Mouse (Mus musculus): Measurements from ENCODE around the gene Tyms.
A peak's percentile ranks its signal among the peaks of the same experiment; 100 is the strongest.
"Not testable (repeated sequence)": the region's sequence is repeated elsewhere in the genome, so short reads cannot be mapped to it uniquely, and the experiment has no call there.

The Tyms gene

DNA sequence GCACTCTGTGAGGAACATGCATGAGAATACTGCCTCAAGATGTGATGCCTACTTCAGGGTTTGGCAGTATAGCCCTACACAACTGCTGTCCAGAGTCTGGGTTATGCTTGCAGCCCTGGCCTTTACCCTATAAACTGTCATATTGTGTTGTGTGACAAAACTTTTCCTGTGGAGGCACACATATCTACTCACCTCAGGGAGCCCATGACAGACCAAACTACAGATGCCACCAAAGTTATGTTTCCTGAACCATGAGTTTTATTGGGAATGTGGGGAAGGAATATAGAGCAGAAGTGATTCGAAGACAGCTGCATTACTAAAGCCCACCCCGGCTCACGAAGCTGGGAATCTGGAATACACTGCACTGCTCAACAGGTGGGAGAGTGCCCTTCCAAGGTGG, 29.9 kb upstream of the Tyms start:
- DNase-seq (ENCODE audit: low spot score in 2 of 2): no peak

GRCm38 (mm10) chr5:30098260-30098659, 24.8 kb upstream of the Tyms start:
- peak in 1 of 2 experiments; percentile 3 for DNase-seq (ENCODE audit: low spot score in 2 of 2)

DNA sequence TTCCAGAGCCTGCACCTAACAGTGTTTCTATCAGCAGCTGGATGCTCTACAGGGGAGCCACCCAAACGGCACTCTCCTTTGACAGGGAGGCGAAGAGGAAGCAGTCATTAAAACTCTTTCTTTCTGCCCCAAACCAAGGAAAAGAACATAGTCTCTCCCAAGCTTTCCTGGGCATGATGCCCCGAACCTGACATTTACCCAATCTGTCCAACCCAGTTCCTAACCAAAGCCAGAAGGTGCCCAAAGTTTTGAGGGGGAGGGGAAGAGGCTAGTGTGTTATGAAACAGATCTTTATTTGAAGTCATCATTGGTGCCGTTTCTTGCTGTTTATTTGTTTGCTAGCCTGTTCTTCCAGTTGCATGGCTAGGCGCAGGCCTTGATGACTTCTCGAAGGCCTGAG, 22.3 kb upstream of the Tyms start:
- no peak for DNase-seq (ENCODE audit: low spot score in 2 of 2)

DNA sequence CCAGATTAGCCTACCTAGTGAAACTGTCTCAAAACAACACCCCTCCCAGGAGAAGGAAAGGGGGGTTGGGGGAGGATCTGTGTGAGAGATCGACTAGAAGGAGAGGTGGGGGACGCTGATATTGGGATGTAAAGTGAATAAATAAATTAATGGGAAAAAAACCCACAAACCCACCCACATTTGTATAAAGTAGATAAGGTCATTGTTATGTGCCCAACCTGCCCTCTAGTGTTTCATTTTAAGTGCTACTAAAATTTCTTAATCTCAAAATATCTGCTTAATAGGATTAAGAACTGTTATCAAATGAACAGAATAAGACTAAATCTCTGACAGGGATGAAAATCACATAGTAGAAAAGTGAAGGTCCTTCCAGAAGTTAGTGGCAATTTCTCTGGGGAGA, 21.0 kb upstream of the Tyms start:
- DNase-seq (ENCODE audit: low spot score in 2 of 2): no peak

GRCm38 (mm10) chr5:30092701-30093100, 19.3 kb upstream of the Tyms start:
- DNase-seq (ENCODE audit: low spot score in 2 of 2): peak in 1 of 2 experiments; percentile 5

DNA sequence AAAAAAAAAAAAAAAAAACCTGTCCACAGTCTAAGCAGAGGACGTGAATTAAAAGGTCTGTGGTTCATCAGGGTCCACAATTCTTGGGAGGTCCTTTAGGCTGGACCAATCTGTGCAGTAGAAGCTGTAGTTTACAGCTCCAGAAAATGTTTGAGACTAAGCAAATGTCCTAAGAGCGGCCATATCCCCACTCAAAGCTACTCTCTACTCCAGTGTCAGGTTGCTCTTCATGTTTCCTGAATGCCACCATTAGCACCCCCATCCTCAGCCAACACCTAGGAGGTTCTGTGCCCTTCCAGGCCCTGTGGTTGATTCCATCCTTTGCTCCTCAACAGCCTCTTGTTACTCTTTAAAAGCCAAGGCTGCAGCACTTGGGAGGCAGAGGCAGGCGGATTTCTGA, 1.0 kb downstream of the Tyms start:
- DNase-seq (ENCODE audit: low spot score in 2 of 2): no peak

DNA sequence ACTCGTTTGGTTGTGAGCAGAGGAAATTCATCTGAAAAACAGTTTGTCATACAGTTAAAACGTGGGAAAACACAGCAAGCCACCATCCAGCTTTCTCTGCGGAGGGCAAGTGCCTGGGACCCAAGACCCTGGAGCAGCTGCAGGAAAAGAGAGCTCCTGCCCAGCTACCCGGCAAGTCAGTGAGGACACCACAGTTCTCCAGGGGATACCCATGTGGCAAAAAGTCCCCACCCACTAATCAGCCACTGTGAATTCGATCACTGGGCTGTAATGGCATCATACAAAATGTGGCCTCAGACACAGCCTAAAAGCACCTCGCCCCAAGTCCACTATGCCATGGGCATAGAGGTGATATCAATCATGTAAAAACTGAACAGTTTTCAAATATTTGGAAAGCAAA, 1.7 kb downstream of the Tyms start:
- no peak for DNase-seq (ENCODE audit: low spot score in 2 of 2)

DNA sequence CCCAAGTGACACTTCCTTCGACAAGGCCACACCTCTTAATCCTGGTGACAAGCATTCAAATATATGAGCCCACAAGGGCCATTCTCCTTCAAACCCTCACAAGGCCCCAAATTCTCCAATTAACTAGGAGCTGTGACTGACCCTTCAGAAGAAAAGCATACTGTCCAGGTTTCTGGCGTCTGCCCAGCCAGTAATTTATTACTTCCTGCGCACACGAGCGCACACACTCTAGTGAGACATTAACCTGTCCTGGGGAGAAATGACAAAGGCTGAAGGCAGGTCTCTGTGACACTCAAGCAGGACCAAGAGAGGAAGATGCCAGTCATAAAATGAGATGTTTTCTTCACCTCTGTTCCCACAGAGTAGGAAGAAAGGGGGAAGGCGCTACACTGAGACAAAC, 5.7 kb downstream of the Tyms start:
- no peak for DNase-seq (ENCODE audit: low spot score in 2 of 2)

DNA sequence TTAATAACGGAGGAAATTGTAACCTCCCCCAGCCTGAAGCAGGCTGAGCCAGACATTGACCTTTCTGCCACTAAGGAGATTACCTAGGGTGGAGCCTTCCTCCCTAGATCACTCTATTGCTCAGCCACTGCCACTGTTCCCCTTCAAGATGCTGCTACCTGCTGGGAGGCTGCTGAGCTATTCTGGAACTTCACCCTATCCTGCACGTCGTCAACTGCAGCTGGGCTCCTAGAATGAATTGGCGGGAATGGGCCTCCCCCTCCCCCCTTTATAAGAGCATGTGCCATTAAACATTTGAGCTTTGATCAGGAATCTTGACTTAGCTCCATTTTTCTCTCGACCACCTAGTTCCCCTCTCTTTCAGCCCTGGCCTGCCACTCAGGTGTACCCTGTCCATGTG, 13.8 kb downstream of the Tyms start:
- not testable (repeated sequence) for DNase-seq (ENCODE audit: low spot score in 2 of 2)

GRCm38 (mm10) chr5:30058216-30058731, 15.1 kb downstream of the Tyms start:
- no peak for DNase-seq (ENCODE audit: low spot score in 2 of 2)

- DNase-seq (ENCODE audit: low spot score in 2 of 2): not testable (repeated sequence)
Measured at GRCm38 (mm10) chr5:30039841-30040240, 33.6 kb downstream of the Tyms start.

DNA sequence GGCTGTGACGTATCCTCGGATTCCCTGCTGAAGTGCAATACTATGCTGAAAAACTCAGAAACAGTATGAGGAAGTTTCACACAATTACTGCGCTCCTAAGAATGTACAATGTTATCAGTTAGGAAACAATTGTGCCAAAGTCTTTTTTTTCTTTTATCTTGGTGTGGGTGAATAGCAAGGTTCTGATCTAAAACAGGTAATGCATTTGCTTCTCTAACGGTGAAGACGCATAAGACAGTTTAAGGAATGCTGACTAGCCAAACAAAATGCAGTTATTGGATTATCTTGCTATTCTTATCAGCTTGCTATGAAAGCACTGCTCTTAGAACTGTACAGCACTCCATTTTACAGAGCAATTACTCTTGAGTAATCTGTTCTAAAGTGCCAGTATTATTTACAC, 34.1 kb downstream of the Tyms start:
- not testable (repeated sequence) for DNase-seq (ENCODE audit: low spot score in 2 of 2)

GRCm38 (mm10) chr5:30037111-30037510, 36.3 kb downstream of the Tyms start:
- DNase-seq (ENCODE audit: low spot score in 2 of 2): not testable (repeated sequence)

DNA sequence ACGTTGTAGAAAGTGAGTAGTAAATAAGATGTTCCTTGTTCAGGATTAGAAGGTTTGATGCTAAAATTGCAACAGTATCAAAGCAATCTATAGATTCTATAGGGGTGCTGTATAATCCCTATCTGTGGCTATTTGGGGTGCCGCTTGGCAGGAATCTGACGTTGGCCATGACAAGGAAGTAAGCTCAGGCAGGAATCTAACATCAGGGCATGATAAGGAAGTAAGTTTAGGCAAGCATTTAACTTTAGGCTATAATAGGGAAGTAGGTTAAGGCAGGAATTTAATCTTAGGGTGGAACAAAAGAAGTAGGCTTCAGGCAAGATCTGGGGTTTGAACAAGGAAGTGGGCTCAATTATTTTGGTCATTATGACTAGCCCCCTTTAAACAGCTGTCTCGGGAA, 37.6 kb downstream of the Tyms start:
- not testable (repeated sequence) for DNase-seq (ENCODE audit: low spot score in 2 of 2)

GRCm38 (mm10) chr5:30014580-30014979, 58.8 kb downstream of the Tyms start:
- no peak for DNase-seq (ENCODE audit: low spot score in 2 of 2)

DNA sequence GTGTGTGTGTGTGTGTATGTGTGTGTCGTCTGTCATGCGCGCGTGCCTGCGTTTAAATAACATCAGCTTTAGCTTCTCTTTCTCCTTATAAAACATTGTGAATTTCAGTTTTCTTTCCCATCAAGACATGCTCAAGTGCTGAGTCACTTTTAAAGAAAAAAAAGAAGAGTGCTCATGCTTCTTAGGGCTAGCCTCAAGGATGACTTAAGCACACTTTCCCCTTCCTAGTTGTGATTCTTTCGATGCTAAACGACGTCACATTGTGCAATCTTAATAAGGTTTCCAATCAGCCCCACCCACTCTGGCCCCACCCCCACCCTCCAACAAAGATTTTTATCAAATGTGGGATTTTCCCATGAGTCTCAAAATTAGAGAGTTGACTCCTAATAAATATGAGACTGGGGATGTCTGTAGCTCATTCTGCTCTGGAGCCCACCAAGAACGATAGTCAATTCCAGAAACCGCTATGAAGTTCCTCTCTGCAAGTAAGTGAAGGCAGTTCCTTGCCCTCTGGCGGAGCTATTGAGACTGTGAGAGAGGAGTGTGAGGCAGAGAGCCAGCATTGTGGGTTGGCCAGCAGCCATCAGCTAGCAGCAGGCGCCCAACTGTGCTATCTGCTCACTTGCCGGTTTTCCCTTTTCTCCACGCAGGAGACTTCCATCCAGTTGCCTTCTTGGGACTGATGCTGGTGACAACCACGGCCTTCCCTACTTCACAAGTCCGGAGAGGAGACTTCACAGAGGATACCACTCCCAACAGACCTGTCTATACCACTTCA, 60.5 kb downstream of the Tyms start, which contains the start of gene Il6:
Gene Il6 (plus strand): TSS at position 389 of the 778 bp plus-strand sequence.
- DNase-seq (ENCODE audit: low spot score in 2 of 2): peak; percentile 11 to 22
